Mouse (Mus musculus) embryonic facial prominence, embryonic 10.5 days (tissue): ENCODE measurements around the gene Zfp988. TPM values are rescaled to one million over a fixed set of nuclear protein-coding genes. Genes with fewer than 3 reads are reported as not detected.
"Not testable (repeated sequence)": the region's sequence is repeated elsewhere in the genome, so short reads cannot be mapped to it uniquely, and the experiment has no call there.

Experiments used
- DNase-seq: peaks from one replicate; pipeline ENCODE4 v3.0.0-alpha.2; 2017; ENCODE audit warnings: low spot score
- H3K27ac ChIP-seq: fragments of 300-500 bp; sonication (generic); replicated peaks from 2 replicates; pipeline ENCODE4 v1.5.1; 2016; ENCODE audit warnings: mild to moderate bottlenecking
- H3K27me3 ChIP-seq: fragments of 300-500 bp; sonication (generic); replicated peaks from 2 replicates; pipeline ENCODE4 v1.6.1; 2016; ENCODE audit warnings: low read depth, mild to moderate bottlenecking; ENCODE audit not compliant: poor library complexity, severe bottlenecking
- H3K36me3 ChIP-seq: fragments of 300-500 bp; sonication (generic); replicated peaks from 2 replicates; pipeline ENCODE4 v1.6.1; 2016; ENCODE audit warnings: mild to moderate bottlenecking, moderate library complexity
- H3K4me1 ChIP-seq: fragments of 300-500 bp; sonication (generic); 2 replicates; pipeline ENCODE4 v1.6.1; 2016
- H3K4me3 ChIP-seq: fragments of 300-500 bp; sonication (generic); 2 replicates; pipeline ENCODE4 v1.5.1; 2016; ENCODE audit warnings: mild to moderate bottlenecking, moderate library complexity
- H3K9me3 ChIP-seq: fragments of 300-500 bp; sonication (generic); 2 replicates; pipeline ENCODE4 v1.6.1; 2016; ENCODE audit warnings: mild to moderate bottlenecking
- WGBS: fragments of 180-500 bp; shearing (Covaris S2); methylation state at CpG from one replicate; pipeline ENCODE4 v1.1.7; 2016; 5-methylcytosine and 5-hydroxymethylcytosine counted together
- polyA plus RNA-seq: library from polyadenylated mRNA; unstranded; fragments of >200 nt; fragmentation: Nextera tagmentation; extraction: Ambion mirVana; gene quantifications from 2 replicates; pipeline ENCODE4 v1.2.1, GENCODE M21; 2016

The Zfp988 gene
- polyA plus RNA-seq: 0.17 TPM in 1 of 2 replicates, not detected in the other

- DNase-seq: peak; percentile 7
- not testable (repeated sequence) for H3K4me1 ChIP-seq, H3K4me3 ChIP-seq, H3K36me3 ChIP-seq, H3K27me3 ChIP-seq, H3K27ac ChIP-seq
- WGBS: 92% methylated on average over 6 of the region's 6 CpGs
- H3K9me3 ChIP-seq: peaks cover 15% of the 10 kb centered on the region
Observed at GRCm38 (mm10) chr4:147305436-147305835, at the start of gene Zfp988. Gene Zfp988, plus strand, starts transcription at chr4:147305674.

- not testable (repeated sequence) for H3K4me3 ChIP-seq, H3K27ac ChIP-seq, H3K36me3 ChIP-seq, H3K27me3 ChIP-seq, DNase-seq, H3K4me1 ChIP-seq
- 94% methylated on average over 2 of the region's 3 CpGs for WGBS
- H3K9me3 ChIP-seq: peaks cover 36% of the 10 kb centered on the region
Observed at GRCm38 (mm10) chr4:147262708-147263107, 42.8 kb upstream of the Zfp988 start.

GRCm38 (mm10) chr4:147267302-147267701 lies 38.2 kb upstream of the Zfp988 start:
- H3K4me1 ChIP-seq, H3K36me3 ChIP-seq, H3K4me3 ChIP-seq, H3K27ac ChIP-seq, H3K27me3 ChIP-seq, DNase-seq: not testable (repeated sequence)
- peaks cover 47% of the 10 kb centered on the region for H3K9me3 ChIP-seq
- 92% methylated on average over 17 of the region's 17 CpGs for WGBS

- H3K27ac ChIP-seq, H3K4me3 ChIP-seq, H3K4me1 ChIP-seq, H3K36me3 ChIP-seq, H3K27me3 ChIP-seq, DNase-seq: not testable (repeated sequence)
- WGBS: 87% methylated on average over 25 of the region's 25 CpGs
- H3K9me3 ChIP-seq: peaks cover 53% of the 10 kb centered on the region
Observed at GRCm38 (mm10) chr4:147268735-147269134, 36.7 kb upstream of the Zfp988 start.

GRCm38 (mm10) chr4:147270026-147270425 lies 35.4 kb upstream of the Zfp988 start:
- not testable (repeated sequence) for H3K27me3 ChIP-seq, H3K4me3 ChIP-seq, H3K4me1 ChIP-seq, H3K27ac ChIP-seq, H3K36me3 ChIP-seq, DNase-seq
- 88% methylated on average over 4 of the region's 4 CpGs for WGBS
- H3K9me3 ChIP-seq: peaks cover 64% of the 10 kb centered on the region

- WGBS: 85% methylated on average over 13 of the region's 13 CpGs
- not testable (repeated sequence) for H3K27me3 ChIP-seq, H3K4me3 ChIP-seq, H3K4me1 ChIP-seq, DNase-seq, H3K36me3 ChIP-seq, H3K27ac ChIP-seq
- H3K9me3 ChIP-seq: peaks cover 72% of the 10 kb centered on the region
Observed at GRCm38 (mm10) chr4:147271601-147272000, 33.9 kb upstream of the Zfp988 start.

- not testable (repeated sequence) for H3K27me3 ChIP-seq, H3K27ac ChIP-seq, H3K4me1 ChIP-seq, H3K36me3 ChIP-seq
- DNase-seq: peak; percentile 41
- Histone ChIP-seq H3K9me3 (peaks cover 50% of the 10 kb centered on the region), H3K4me3 (peak overlapping the region; percentile 48)
- WGBS: 35% methylated on average over 58 of the region's 58 CpGs
Observed at GRCm38 (mm10) chr4:147275021-147275772, 30.3 kb upstream of the Zfp988 start.

GRCm38 (mm10) chr4:147275773-147276140 lies 29.7 kb upstream of the Zfp988 start:
- not testable (repeated sequence) for H3K4me1 ChIP-seq, H3K27ac ChIP-seq, H3K36me3 ChIP-seq, H3K27me3 ChIP-seq
- 26% methylated on average over 54 of the region's 54 CpGs for WGBS
- peak overlapping the region; percentile 48 for H3K4me3 ChIP-seq
- H3K9me3 ChIP-seq: peaks cover 49% of the 10 kb centered on the region
- DNase-seq: peak; percentile 17

GRCm38 (mm10) chr4:147280406-147280805 lies 25.1 kb upstream of the Zfp988 start:
- not testable (repeated sequence) for H3K27me3 ChIP-seq, H3K4me1 ChIP-seq, H3K36me3 ChIP-seq, H3K4me3 ChIP-seq, DNase-seq, H3K27ac ChIP-seq
- H3K9me3 ChIP-seq: peaks cover 17% of the 10 kb centered on the region
- WGBS: 80% methylated on average over 2 of the region's 2 CpGs

GRCm38 (mm10) chr4:147298585-147298984 lies 6.9 kb upstream of the Zfp988 start:
- H3K9me3 ChIP-seq: peaks cover 25% of the 10 kb centered on the region
- not testable (repeated sequence) for H3K4me1 ChIP-seq, H3K27ac ChIP-seq, DNase-seq, H3K4me3 ChIP-seq, H3K27me3 ChIP-seq, H3K36me3 ChIP-seq
- WGBS: 83% methylated on average over 3 of the region's 3 CpGs

GRCm38 (mm10) chr4:147302375-147302774 lies 3.1 kb upstream of the Zfp988 start:
- not testable (repeated sequence) for DNase-seq, H3K4me3 ChIP-seq, H3K36me3 ChIP-seq, H3K27me3 ChIP-seq, H3K4me1 ChIP-seq, H3K27ac ChIP-seq
- H3K9me3 ChIP-seq: peaks cover 22% of the 10 kb centered on the region

- WGBS: 93% methylated on average over 2 of the region's 2 CpGs
- not testable (repeated sequence) for DNase-seq
- H3K9me3 ChIP-seq: peaks cover 74% of the 10 kb centered on the region
Observed at GRCm38 (mm10) chr4:147335036-147335690, 29.7 kb downstream of the Zfp988 start.

GRCm38 (mm10) chr4:147335691-147336367 lies 30.4 kb downstream of the Zfp988 start:
- 32% methylated on average over 1 of the region's 1 CpGs for WGBS
- not testable (repeated sequence) for DNase-seq, H3K4me1 ChIP-seq, H3K36me3 ChIP-seq, H3K27me3 ChIP-seq, H3K27ac ChIP-seq, H3K4me3 ChIP-seq
- peaks cover 78% of the 10 kb centered on the region for H3K9me3 ChIP-seq

More at GRCm38 (mm10) chr4:147335036-147335690, 29.7 kb downstream of the Zfp988 start:
- H3K4me3 ChIP-seq, H3K27me3 ChIP-seq, H3K36me3 ChIP-seq, H3K4me1 ChIP-seq, H3K27ac ChIP-seq: not testable (repeated sequence)
